Mouse (Mus musculus) forebrain, embryonic 14.5 days (tissue): ENCODE results near the gene Mea1. TPM values are rescaled to one million over a fixed set of nuclear protein-coding genes. Genes with fewer than 3 reads are reported as not detected.
A peak's percentile ranks its signal among the peaks of the same experiment; 100 is the strongest.

Experiments used
- ATAC-seq: fragments of 200-750 bp; cut with Nextera tagmentation; 2 replicates; pipeline ENCODE4 v1.8.0; 2017; ENCODE audit warnings: mild to moderate bottlenecking, moderate library complexity
- DNase-seq: peaks from one replicate; pipeline ENCODE4 v3.0.0-alpha.2; 2015; ENCODE audit warnings: low spot score
- H3K27ac ChIP-seq: fragments of 300-500 bp; sonication (generic); 2 replicates; pipeline ENCODE4 v1.5.1; 2014; ENCODE audit warnings: low read depth, mild to moderate bottlenecking, control low read depth, low read length, moderate library complexity
- H3K27me3 ChIP-seq: fragments of 300-500 bp; sonication (generic); replicated peaks from 2 replicates; pipeline ENCODE4 v1.6.1; 2014; ENCODE audit warnings: low read length, control low read depth, mixed read lengths; ENCODE audit not compliant: control insufficient read depth, insufficient read depth
- H3K36me3 ChIP-seq: fragments of 300-500 bp; sonication (generic); 2 replicates; pipeline ENCODE4 v1.6.1; 2014; ENCODE audit warnings: low read length, control low read depth; ENCODE audit not compliant: control insufficient read depth, insufficient read depth
- H3K4me1 ChIP-seq: fragments of 300-500 bp; sonication (generic); 2 replicates; pipeline ENCODE4 v1.6.1; 2014; ENCODE audit warnings: antibody characterized with exemption, low read length, control low read depth; ENCODE audit not compliant: control insufficient read depth, insufficient read depth
- H3K4me2 ChIP-seq: fragments of 300-500 bp; sonication (generic); 2 replicates; pipeline ENCODE4 v1.6.1; 2014; ENCODE audit warnings: mild to moderate bottlenecking, control low read depth, low read length
- H3K4me3 ChIP-seq: fragments of 300-500 bp; sonication (generic); 2 replicates; pipeline ENCODE4 v1.5.1; 2014; ENCODE audit warnings: low read depth, low read length, control low read depth
- H3K9ac ChIP-seq: fragments of 300-500 bp; sonication (generic); 2 replicates; pipeline ENCODE4 v1.6.1; 2014; ENCODE audit warnings: mild to moderate bottlenecking, low read length, control low read depth, moderate library complexity
- H3K9me3 ChIP-seq: fragments of 300-500 bp; sonication (generic); replicated peaks from 2 replicates; pipeline ENCODE4 v1.6.1; 2016; ENCODE audit warnings: low read length, control low read depth, mixed read lengths; ENCODE audit not compliant: control insufficient read depth
- WGBS: fragments of 180-500 bp; shearing (Covaris S2); extraction: QIAGEN DNeasy Blood & Tissue Kit; methylation state at CpG from one replicate; pipeline ENCODE4 v1.1.7; 2014; 5-methylcytosine and 5-hydroxymethylcytosine counted together
- polyA plus RNA-seq: library from polyadenylated mRNA; unstranded; fragments of >200 nt; fragmentation: Nextera tagmentation; extraction: Ambion mirVana; gene quantifications from 2 replicates; pipeline ENCODE4 v1.2.1, GENCODE M21; 2014

Mea1 gene
- polyA plus RNA-seq, 1 experiment from 2014 or later, result 265 TPM

- ATAC-seq, result no peak; the same call in 1 of the 2 replicates
- peak overlapping the region; percentile 86 for H3K4me2 ChIP-seq
- WGBS, result 0% methylated on average over 19 of the region's 19 CpGs
Observed at GRCm38 (mm10) chr17:46646322-46646662, 32.3 kb upstream of the Mea1 start.

GRCm38 (mm10) chr17:46647279-46647678 is 31.3 kb upstream of the Mea1 start:
- DNase-seq, result no peak
- 93% methylated on average over 7 of the region's 7 CpGs for WGBS
- no peak for ATAC-seq
- Histone ChIP-seq H3K27me3 (no peaks in the 10 kb centered on the region), H3K4me3 (no peak overlapping the region), H3K4me2 (no peak overlapping the region), H3K27ac (no peak overlapping the region), H3K9ac (no peak overlapping the region), H3K4me1 (peaks cover 31% of the 10 kb centered on the region), H3K9me3 (no peaks in the 10 kb centered on the region), H3K36me3 (peaks cover 19% of the 10 kb centered on the region)

More at GRCm38 (mm10) chr17:46646322-46646662, 32.3 kb upstream of the Mea1 start:
- peaks cover 21% of the 10 kb centered on the region for H3K4me1 ChIP-seq
- H3K27me3 ChIP-seq, result no peaks in the 10 kb centered on the region
- H3K27ac ChIP-seq, result peak overlapping the region; percentile 74
- H3K9me3 ChIP-seq, result no peaks in the 10 kb centered on the region
- H3K4me3 ChIP-seq, result peak overlapping the region; percentile 72
- peak overlapping the region; percentile 77 for H3K9ac ChIP-seq
- DNase-seq, result peak; percentile 86
- peaks cover 27% of the 10 kb centered on the region for H3K36me3 ChIP-seq

DNA sequence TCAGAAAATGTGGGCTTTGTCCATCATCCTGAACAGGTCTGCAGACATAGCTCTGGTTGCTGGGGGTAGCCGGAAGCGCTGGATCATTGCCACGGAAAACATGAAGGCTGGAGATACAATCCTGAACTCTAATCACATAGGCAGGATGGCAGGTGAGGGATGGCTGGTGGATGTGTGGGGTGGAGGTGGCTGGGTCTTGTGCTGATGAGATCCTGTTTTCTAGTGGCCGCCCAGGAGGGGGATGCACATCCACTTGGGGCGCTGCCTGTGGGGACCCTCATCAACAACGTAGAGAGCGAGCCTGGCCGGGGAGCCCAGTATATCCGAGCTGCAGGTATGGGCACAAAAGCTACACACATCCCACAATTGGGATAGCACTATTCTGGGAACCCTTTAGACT is 30.2 kb upstream of the Mea1 start:
- no peak overlapping the region for H3K4me2 ChIP-seq
- H3K27ac ChIP-seq, result no peak overlapping the region
- no peak overlapping the region for H3K9ac ChIP-seq
- H3K36me3 ChIP-seq, result peaks cover 20% of the 10 kb centered on the region
- H3K4me1 ChIP-seq, result peaks cover 33% of the 10 kb centered on the region
- H3K9me3 ChIP-seq, result no peaks in the 10 kb centered on the region
- 92% methylated on average over 9 of the region's 9 CpGs for WGBS
- DNase-seq (no peak), ATAC-seq (no peak)
- H3K4me3 ChIP-seq, result no peak overlapping the region
- H3K27me3 ChIP-seq, result no peaks in the 10 kb centered on the region

GRCm38 (mm10) chr17:46649811-46650210 is 28.8 kb upstream of the Mea1 start:
- no peak for ATAC-seq
- Histone ChIP-seq H3K4me2 (peak overlapping the region; percentile 82), H3K27me3 (no peaks in the 10 kb centered on the region), H3K27ac (peak overlapping the region; percentile 92), H3K36me3 (peaks cover 33% of the 10 kb centered on the region), H3K4me1 (peaks cover 30% of the 10 kb centered on the region), H3K9ac (peak overlapping the region; percentile 93), H3K9me3 (no peaks in the 10 kb centered on the region), H3K4me3 (peak overlapping the region; percentile 66)
- DNase-seq, result no peak
- 38% methylated on average over 15 of the region's 15 CpGs for WGBS

DNA sequence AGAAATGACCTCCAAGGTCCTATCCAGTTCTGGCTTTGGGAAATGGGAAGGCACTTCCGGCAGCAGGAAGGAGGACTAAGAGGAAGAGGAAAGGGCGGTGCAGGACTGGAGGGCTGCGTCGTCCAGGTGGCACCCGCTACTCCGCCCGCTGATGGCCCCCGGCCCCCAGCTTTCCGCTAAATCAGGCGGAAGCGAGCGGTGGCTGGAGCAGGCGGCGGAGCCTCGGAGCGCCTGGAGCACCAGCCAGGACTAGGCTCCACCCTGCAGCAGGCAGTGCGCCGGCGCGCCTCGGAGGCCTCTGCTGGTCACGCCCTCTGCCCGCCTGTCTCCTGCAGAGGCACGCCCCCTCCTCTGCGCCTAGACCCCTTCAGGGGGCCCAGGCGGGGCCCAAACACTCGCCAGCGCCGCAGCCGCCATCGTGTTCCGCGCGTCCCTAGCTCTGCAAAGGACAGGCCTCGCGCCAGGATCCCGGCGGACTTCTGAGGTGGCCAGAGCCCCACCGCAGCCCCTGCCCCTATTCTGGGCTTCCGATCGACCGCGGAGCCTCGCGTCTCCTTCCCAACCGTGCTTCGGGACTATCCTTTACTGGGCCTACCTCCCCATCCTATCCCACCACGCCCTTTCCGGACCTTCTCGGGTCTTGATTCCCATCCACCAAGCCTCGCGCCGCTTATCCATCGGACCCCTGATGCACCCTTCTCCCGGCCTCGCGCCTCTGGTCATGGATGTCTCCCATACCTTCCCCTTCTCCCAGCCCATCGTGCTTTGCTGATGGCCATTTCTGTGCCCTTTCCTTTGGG is 28.2 kb upstream of the Mea1 start, which contains the start of gene Cul7:
Gene Cul7 (plus strand): TSS at position 106 of the 800 bp plus-strand sequence.
- DNase-seq (peak; percentile 98), ATAC-seq (peak; percentile 94)
- H3K4me3 ChIP-seq, result peak within 1 kb of the TSS; percentile 66
- WGBS, result under 1% methylated on average over 51 of the region's 58 CpGs
- peak within 1 kb of the TSS; percentile 93 for H3K9ac ChIP-seq
- peaks cover 34% of the 10 kb centered on the region for H3K36me3 ChIP-seq
- H3K4me1 ChIP-seq, result peaks cover 26% of the 10 kb centered on the region
- H3K4me2 ChIP-seq, result peak within 1 kb of the TSS; percentile 82
- no peaks in the 10 kb centered on the region for H3K9me3 ChIP-seq
- H3K27ac ChIP-seq, result peak within 1 kb of the TSS; percentile 92
- no peaks in the 10 kb centered on the region for H3K27me3 ChIP-seq

GRCm38 (mm10) chr17:46651292-46651691 is 27.3 kb upstream of the Mea1 start:
- DNase-seq, result no peak
- Histone ChIP-seq H3K27ac (0 out of 2 replicates have a peak overlapping the region, but pooled peaks have one; percentile 92), H3K9me3 (no peaks in the 10 kb centered on the region), H3K9ac (peak overlapping the region; percentile 93), H3K4me3 (peak overlapping the region; percentile 66), H3K36me3 (peaks cover 43% of the 10 kb centered on the region), H3K4me1 (peaks cover 26% of the 10 kb centered on the region), H3K27me3 (no peaks in the 10 kb centered on the region), H3K4me2 (peak overlapping the region; percentile 82)
- 77% methylated on average over 17 of the region's 17 CpGs for WGBS
- ATAC-seq, result no peak

GRCm38 (mm10) chr17:46651755-46652547 is 26.6 kb upstream of the Mea1 start:
- DNase-seq (peak; percentile 47), ATAC-seq (no peak)
- Histone ChIP-seq H3K4me2 (peak overlapping the region; percentile 82), H3K4me1 (peaks cover 22% of the 10 kb centered on the region), H3K9ac (peak overlapping the region; percentile 93), H3K27me3 (no peaks in the 10 kb centered on the region), H3K27ac (no peak overlapping the region), H3K4me3 (no peak overlapping the region), H3K36me3 (peaks cover 49% of the 10 kb centered on the region), H3K9me3 (no peaks in the 10 kb centered on the region)
- 77% methylated on average over 20 of the region's 20 CpGs for WGBS

DNA sequence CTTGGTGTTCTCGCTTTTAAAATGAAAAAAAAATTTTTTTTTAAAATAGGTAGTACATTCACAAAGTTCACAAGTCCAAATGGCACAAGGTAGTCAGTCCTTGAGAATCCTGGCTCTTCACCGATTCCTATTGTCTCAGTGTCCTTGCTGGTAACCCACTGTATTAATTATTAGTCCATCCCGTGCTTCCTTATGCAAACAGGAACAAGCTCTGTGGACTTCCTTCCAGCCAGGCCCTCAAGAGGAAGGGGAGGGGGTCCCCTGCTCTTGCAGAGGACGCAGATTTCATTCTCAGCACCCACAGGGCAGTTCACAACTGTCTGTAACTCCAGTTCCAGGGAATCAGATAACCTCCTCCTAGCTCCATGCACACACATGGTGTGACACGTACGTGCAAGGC is 22.5 kb upstream of the Mea1 start:
- Histone ChIP-seq H3K9me3 (no peaks in the 10 kb centered on the region), H3K36me3 (peaks cover 80% of the 10 kb centered on the region), H3K4me2 (no peak overlapping the region), H3K27me3 (no peaks in the 10 kb centered on the region), H3K4me3 (no peak overlapping the region), H3K27ac (no peak overlapping the region), H3K9ac (no peak overlapping the region), H3K4me1 (peaks cover 15% of the 10 kb centered on the region)
- no peak for ATAC-seq
- no peak for DNase-seq
- 92% methylated on average over 6 of the region's 6 CpGs for WGBS
